Mouse (Mus musculus) bone marrow macrophage, adult 2 months (primary cell): ENCODE data around the gene 1700067P10Rik.

Source experiments
- CTCF ChIP-seq: IDR thresholded peaks from 2 replicates; pipeline ENCODE4 v1.5.1; 2012; ENCODE audit warnings: low read depth, mild to moderate bottlenecking, low read length, moderate library complexity
- POLR2A ChIP-seq: IDR thresholded peaks from 2 replicates; pipeline ENCODE4 v1.6.1; 2012; ENCODE audit warnings: mild to moderate bottlenecking, low read depth, low read length, borderline replicate concordance

- no peak for TF ChIP-seq CTCF
- no peak for TF ChIP-seq POLR2A
These were observed 47.5 kb upstream of the 1700067P10Rik start for GRCm38 (mm10) chr17:48041351-48042287.
